Mouse (Mus musculus): ENCODE results near the gene Fzd1. TPM values are rescaled to one million over a fixed set of nuclear protein-coding genes. Genes with fewer than 3 reads are reported as not detected.

Gene Fzd1
- 42.7 and 45.1 TPM in 2 replicates for polyA plus RNA-seq (2012; rRNA removed)

GRCm38 (mm10) chr5:4757902-4758301 lies at the start of gene Fzd1:
Gene Fzd1, minus strand, starts transcription at chr5:4758035.

